Mouse (Mus musculus): ENCODE measurements around the gene Sppl2b.

Gene Sppl2b

GRCm38 (mm10) chr10:80855749-80856073 is 636 bp downstream of the Sppl2b start:
- no peak for DNase-seq

DNA sequence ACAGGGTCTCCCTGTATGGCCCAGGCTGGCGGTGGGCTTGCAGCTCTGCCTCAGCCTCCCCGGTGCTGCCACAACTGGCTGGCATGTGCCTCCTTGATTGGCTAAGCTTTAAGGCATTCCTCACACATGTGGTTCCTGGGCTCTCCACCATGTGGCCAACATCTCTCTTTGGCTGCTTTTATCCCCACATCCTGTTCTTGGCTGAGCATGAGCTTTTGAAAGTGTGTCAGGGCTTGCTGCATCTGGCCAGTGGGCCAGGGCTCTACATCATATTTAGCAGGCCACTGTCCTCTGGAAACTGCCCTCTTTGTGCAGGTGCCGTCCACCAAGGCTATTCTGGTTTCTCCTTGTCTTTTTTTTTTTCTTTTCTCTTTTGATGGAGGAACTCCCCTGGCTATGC is 1.2 kb downstream of the Sppl2b start:
- DNase-seq: peak; percentile 20

DNA sequence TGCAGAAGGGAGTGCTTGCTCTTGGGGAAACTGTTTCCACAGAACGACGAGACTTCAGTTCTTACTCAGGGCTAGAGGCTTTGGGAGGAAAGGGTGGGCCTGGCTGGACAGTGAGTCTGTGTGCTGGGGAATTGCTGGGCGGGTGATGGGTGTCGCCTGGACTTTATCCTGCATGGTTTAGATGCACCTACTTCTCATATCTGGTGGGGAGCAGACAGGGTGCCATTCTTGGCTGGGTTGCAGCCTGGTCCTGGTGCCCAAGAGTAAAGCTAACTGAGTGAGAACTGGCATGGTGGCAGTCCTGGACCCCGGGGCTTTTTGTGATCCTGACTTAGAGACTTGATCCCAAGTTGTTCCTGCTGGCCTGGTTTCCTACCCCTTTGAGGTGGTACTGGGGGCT is 1.8 kb downstream of the Sppl2b start:
- DNase-seq: no peak

- DNase-seq: no peak
These were observed 2.3 kb downstream of the Sppl2b start for GRCm38 (mm10) chr10:80857386-80857785.

DNA sequence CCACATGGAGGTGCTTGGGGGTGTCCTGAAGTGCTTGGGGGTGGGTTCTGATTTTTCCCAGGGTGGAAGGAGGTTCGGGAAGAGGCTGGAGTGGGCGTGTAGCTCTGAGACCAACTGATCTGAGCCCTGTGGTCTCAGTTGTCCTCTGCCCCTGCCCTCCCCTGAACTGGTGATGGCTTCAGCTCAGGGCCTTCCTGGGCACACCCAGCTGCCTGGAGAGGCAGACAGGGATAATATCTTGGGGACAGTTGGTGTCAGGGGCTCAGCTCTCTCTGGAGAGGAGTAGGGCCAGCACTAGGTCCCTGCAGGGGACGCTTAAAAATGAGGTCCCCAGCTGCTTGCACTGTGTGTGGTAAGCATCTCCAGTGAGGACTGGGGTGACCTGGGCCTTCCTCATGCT is 2.8 kb downstream of the Sppl2b start:
- DNase-seq: no peak

GRCm38 (mm10) chr10:80858350-80858935 is 3.4 kb downstream of the Sppl2b start:
- no peak for DNase-seq

DNA sequence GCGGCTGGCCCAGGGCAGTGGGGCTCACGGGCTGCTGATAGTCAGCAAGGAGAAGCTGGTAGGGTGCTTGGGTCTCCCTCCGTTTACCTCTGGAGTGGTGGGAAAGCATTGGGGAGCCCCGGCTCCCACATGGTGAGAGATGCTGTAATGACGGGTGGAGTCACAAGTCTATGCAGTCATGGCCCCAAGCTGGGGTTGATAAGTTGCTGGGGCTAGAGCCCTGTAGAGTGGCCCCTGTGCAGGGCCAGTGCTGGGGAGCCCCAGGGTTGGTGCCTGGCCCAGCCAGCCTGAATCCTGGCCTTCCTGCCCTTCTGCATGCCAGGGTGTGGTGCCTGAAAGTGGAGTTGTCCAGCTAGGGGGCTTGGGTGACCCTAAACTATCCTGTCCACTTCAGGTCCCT is 7.2 kb downstream of the Sppl2b start:
- DNase-seq: no peak

- DNase-seq: no peak
These were observed 9.4 kb downstream of the Sppl2b start for GRCm38 (mm10) chr10:80864446-80864845.

GRCm38 (mm10) chr10:80870993-80871392 is 15.9 kb downstream of the Sppl2b start:
- no peak for DNase-seq

GRCm38 (mm10) chr10:80871581-80871980 is 16.5 kb downstream of the Sppl2b start, which contains the start of gene Tmprss9:
Gene Tmprss9, plus strand, starts transcription at chr10:80871848.
- DNase-seq: no peak

DNA sequence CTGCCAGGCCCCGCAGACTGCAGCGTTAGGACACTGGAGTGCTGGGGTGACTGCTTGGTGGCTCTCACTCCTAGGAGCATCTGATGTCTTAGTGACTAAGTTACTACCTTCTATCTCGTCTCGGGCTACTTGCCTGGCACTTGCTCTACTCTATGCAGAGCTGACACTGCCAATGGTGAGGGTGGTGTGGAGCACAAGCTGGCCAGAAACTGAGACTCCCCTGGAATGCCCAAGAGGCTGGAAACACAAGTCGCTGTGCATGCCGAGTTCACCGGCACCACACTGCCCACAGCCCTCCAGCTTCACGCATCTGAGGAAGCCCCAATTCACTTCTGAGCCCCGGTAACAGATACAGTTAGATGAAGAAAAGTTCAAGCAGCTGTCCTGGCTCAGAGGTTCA is 19.0 kb downstream of the Sppl2b start:
- DNase-seq: no peak

- peak; percentile 71 for DNase-seq
These were observed 21.0 kb downstream of the Sppl2b start for GRCm38 (mm10) chr10:80876028-80876427.

- no peak for DNase-seq
These were observed 21.5 kb downstream of the Sppl2b start for GRCm38 (mm10) chr10:80876594-80876993.

- peak; percentile 78 for DNase-seq
These were observed 25.1 kb downstream of the Sppl2b start for GRCm38 (mm10) chr10:80880131-80880641.

DNA sequence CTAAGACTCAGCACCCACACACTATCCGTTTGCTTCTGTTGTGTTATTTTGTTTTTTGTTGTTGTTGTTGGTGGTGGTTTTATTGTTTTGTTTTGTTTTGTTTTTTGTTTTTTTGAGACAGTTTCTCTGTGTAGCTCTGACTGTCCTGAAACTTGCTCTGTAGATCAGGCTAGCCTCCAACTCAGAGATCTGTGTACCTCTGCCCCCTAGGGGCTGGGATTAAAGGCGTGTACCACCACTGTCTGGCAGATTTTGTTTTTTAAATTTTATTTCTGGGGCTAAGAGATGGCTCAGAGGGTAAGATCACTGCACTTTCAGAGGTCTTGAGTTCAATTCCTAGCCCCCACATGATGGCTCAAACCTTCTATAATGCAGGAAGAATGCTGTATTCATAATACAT is 25.8 kb downstream of the Sppl2b start:
- DNase-seq: no peak

DNA sequence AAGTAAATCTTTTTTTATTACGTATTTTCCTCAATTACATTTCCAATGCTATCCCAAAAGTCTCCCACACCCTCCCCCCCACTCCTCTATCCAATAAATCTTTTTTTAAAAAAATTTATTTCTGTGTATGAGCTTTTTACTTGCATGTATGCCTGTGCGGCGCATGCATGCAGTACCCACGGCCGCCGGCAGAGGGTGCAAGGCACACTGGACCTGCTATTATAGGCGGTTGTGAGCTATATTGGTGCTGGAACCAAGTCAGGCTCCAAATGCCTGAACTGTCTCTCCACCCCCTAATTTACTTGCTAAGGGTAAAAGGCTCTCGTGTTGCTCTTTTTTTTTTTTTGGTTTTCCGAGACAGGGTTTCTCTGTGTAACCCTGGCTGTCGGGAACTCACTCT is 26.2 kb downstream of the Sppl2b start:
- DNase-seq: peak; percentile 86

- DNase-seq: no peak
These were observed 32.1 kb downstream of the Sppl2b start for GRCm38 (mm10) chr10:80887181-80887580.

DNA sequence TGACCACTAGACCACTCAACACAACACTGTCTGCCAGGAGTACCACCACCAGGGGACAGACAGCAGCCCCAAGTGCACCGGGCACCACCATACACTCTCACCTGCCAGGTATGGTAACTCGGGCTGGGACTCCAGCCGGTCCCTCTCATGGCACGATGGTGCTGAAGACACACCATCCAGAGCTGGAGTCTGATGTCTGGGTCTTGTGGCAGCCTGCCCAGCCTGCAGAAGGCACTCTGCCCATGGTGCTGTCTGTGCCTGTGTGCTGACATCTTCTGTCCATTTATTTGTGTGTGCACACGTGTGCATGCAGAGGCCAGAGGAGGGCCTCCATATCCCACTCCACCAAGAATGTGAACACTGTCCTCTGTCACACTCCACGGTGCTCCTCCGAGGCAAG is 40.0 kb downstream of the Sppl2b start:
- DNase-seq: no peak

GRCm38 (mm10) chr10:80895697-80896096 is 40.6 kb downstream of the Sppl2b start:
- no peak for DNase-seq

DNA sequence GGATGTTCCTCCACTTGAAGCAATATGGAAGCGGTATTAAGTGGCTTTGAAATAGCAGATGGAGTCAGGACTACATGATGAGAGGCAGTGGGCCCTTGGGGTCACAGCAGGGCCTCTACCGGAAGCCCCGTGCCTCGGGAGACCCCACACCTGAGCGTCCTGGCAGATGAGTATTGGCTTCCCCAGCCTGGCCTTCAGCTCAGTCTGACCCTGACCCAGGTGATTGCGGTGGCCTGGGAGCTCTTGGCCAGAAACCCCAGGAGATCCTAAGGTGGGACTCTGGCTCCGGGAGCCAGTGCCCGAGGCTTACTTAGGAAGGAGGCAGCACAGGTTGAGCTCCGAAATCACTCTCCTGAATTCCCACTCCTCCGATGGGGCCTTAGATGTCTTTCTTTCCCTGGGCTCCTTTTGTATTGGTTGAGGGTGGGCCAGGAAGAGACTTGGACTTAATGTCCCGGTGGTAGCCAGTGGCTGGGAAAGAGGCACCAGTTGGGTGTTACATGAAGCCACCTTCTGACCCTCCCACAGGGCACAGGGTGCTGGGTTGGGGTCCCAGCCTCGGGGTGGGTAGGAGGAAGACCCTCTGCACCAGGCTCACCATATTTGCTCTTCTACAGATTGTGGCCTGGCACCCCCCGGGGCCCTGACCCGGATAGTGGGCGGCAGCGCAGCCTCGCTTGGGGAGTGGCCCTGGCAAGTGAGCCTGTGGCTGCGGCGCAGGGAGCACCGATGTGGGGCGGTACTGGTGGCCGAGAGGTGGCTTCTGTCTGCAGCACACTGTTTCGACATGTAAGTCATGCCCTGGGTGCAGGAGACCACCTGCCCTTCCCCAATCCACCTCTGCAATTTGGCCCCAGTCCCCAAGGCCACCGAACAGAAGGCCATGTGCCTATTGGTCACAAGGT is 41.8 kb downstream of the Sppl2b start:
- DNase-seq: no peak

- DNase-seq: no peak
These were observed 42.9 kb downstream of the Sppl2b start for GRCm38 (mm10) chr10:80897861-80898510.

DNA sequence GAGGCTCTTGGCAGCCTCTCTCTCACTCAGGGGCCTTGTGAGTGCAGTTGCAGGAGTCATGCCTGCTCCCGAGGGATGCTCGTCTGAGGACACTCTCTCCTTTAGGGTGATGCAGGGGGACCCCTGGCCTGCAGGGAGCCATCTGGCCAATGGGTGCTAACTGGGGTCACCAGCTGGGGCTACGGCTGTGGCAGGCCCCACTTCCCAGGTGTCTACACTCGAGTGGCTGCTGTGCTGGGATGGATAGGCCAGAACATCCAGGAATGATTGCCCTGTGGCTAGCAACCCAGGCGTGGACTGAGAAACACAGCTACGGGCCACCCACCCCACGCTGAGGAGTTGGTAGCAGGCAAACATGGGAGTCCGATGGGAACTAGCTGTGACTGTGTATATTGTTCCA is 44.0 kb downstream of the Sppl2b start:
- DNase-seq: no peak

DNA sequence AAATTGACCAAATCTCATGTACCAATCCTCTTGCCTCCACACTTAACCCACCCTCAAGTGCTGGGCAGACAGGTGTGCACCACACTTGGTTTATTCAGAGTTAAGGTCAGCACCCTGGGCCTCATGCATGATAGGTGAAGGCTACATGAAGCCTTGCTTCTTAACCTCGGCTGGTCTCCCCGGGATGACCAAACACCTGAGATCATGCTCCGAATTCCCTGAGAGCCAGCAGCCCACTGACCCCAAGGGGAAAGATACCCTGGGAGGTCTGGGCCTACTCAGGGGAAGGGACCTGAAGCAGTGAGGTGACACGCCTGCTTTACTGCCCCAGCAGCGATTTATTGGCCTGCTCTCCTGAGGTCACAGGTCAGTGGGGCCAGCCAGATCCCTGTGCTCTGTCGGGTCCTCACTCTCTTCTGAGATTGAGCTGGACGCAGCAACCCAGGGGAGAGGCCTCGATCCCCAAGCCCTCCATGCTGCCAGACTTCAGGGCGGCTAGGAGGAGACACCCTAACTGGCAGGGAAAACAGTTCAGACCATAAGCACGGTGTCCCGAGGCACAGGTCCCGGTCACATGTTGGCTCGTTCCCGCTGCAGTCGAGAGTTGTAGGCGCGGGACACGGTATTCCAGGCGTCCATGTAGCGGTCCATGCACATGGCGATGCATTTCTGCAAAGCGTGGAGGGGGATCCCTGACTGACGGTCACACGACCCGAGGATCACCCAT is 44.7 kb downstream of the Sppl2b start:
- no peak for DNase-seq
